Mouse (Mus musculus): ENCODE data around the gene Slc12a6.

Gene Slc12a6

DNA sequence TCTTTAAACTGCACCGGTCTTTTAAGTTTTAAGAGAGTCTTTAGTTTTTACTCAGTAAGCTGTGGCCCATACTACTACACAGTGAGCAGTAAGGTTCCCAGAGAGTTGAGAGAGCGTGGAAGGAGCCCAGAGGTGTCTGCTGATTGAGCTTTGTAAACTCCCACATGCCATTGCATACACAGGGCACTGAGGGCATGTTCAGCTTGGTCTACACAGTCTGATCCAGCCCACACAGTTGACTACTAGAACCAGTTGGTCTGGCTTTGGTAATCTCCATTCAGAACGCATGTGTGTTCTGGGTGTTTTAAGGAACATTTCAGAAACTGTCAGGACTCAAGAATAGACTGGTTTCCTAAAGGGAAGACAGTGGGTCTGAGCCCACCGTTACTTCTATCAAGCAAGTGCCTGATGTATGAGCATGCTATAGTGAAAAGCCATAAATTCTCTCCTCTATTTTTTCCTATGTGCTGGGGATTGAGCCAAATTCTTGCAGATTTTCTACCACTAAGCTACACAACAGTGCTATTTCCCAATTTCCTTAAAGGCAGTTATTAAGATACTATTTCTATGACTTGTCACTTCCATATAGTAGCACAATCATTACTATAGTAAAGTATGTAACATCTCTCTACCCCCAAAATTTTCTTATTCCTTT is 125.8 kb downstream of the Slc12a6 start:
- DNase-seq (ENCODE audit: low read depth, low spot score), result no peak

DNA sequence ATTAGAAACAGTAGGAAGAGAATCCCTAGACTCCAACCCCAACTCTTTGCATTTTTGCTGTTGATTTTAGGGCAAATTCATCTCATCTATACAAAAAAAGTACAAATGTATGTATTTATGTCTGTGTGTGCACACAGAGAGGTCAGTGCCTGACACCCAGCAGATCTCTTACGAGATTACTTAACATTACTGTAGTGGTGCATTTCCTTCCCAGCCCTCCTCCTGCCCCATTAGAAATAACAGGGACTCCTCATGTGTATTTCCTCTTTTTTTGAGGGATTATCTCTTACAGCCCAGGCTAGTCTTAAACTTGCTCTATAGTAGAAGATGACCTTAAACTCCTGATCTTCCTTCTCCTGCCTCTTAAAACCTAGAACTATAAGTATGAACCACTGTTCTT is 127.1 kb downstream of the Slc12a6 start:
- no peak for DNase-seq (ENCODE audit: low read depth, low spot score)

GRCm38 (mm10) chr2:112393958-112394357 is 128.3 kb downstream of the Slc12a6 start:
- no peak for DNase-seq (ENCODE audit: low read depth, low spot score)

GRCm38 (mm10) chr2:112396649-112397048 is 131.0 kb downstream of the Slc12a6 start:
- DNase-seq (ENCODE audit: low read depth, low spot score), result no peak

DNA sequence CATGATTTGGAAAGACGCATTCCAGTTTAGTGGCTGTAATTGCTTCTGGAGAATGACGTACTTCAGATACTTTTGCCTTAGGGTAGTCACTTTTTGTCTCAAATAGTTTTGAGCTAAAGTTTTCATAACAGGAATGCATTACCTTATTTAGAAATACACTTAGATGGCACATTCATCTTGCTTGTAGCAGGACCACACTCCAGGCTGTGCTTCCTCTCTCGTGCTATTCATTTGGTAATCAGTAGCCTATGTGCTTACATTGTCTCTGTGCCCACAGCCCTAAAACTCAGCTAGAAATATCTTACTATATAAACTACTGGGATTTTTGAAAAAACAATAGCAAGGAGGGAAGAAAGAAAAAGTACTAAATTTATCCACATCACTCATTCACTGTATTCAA is 141.4 kb downstream of the Slc12a6 start:
- DNase-seq (ENCODE audit: low read depth, low spot score), result no peak

Data from mesoderm, embryonic 11.5 days (tissue).